ENCODE assay signal across 26 mouse cellular contexts in genomic region chr2:38007238-38007637, GRCm38 (mm10).
DNase-seq lines count a peak whose midpoint lies in the region; ATAC-seq and TF ChIP-seq lines count a peak whose summit lies in the region.
"Had no signal": no experiment of that assay in that cellular context is flagged by ENCODE, and none has a peak within 500 bp of the region (broad histone marks: within the 10 kb centered on the region; RNA-seq: fewer than 3 reads in every experiment).

No protein-coding gene starts in this region.

- no peaks in the 10 kb centered on the region for H3K36me3 ChIP-seq in forebrain, embryonic 13.5 days (ENCODE audit: poor library complexity, severe bottlenecking)
- H3K36me3 ChIP-seq in forebrain, embryonic 10.5 days (replicated peaks): no peaks in the 10 kb centered on the region
- no peaks in the 10 kb centered on the region for H3K36me3 ChIP-seq in forebrain, embryonic 15.5 days
- no peaks in the 10 kb centered on the region for H3K36me3 ChIP-seq in forebrain, embryonic 11.5 days (ENCODE audit: control insufficient read depth, insufficient read depth, low read length)
- no peaks in the 10 kb centered on the region for H3K36me3 ChIP-seq in kidney, adult 2 months (ENCODE audit: control insufficient read depth, insufficient read depth, low read length)
- H3K36me3 ChIP-seq: embryonic facial prominence, embryonic 13.5 days; embryonic facial prominence, embryonic 15.5 days had no signal

- peak; percentile 59 for ATAC-seq in forebrain, embryonic 13.5 days
- no peak for ATAC-seq in forebrain, embryonic 15.5 days (replicated peaks)
- ATAC-seq in forebrain, embryonic 11.5 days (replicated peaks; ENCODE audit: low FRiP score): no peak
- ATAC-seq: activated CD4-positive, CD25-positive, alpha-beta regulatory T cell, adult 4 months; CD4-positive, CD25-positive, alpha-beta regulatory T cell, adult 4 months; Patski had no signal

- no peaks in the 10 kb centered on the region for H3K9me3 ChIP-seq in forebrain, embryonic 13.5 days (replicated peaks)
- no peaks in the 10 kb centered on the region for H3K9me3 ChIP-seq in forebrain, embryonic 10.5 days
- no peaks in the 10 kb centered on the region for H3K9me3 ChIP-seq in forebrain, embryonic 15.5 days
- no peaks in the 10 kb centered on the region for H3K9me3 ChIP-seq in forebrain, embryonic 11.5 days (ENCODE audit: control insufficient read depth, low read length)
- H3K9me3 ChIP-seq: embryonic facial prominence, embryonic 13.5 days; embryonic facial prominence, embryonic 15.5 days; G1E had no signal

- H3K4me3 ChIP-seq in forebrain, embryonic 13.5 days: no peak overlapping the region
- no peak overlapping the region for H3K4me3 ChIP-seq in forebrain, embryonic 10.5 days
- H3K4me3 ChIP-seq in forebrain, embryonic 15.5 days: no peak overlapping the region
- H3K4me3 ChIP-seq in forebrain, embryonic 11.5 days (ENCODE audit: low read depth, low read length): no peak overlapping the region
- H3K4me3 ChIP-seq in kidney, adult 2 months (ENCODE audit: insufficient read depth, low read depth, low read length): no peak overlapping the region
- no peak overlapping the region for H3K4me3 ChIP-seq in lung, adult 2 months (replicated peaks; ENCODE audit: extremely low read depth, low read depth, low read length)
- H3K4me3 ChIP-seq: embryonic facial prominence, embryonic 13.5 days; embryonic facial prominence, embryonic 15.5 days; erythroblast, embryonic 14.5 days had no signal

- WGBS in forebrain, embryonic 13.5 days: 39% methylated on average over 1 of the region's 1 CpGs
- 85% methylated on average over 1 of the region's 1 CpGs for WGBS in forebrain, embryonic 10.5 days
- 44% methylated on average over 1 of the region's 1 CpGs for WGBS in forebrain, embryonic 15.5 days
- 70% methylated on average over 1 of the region's 1 CpGs for WGBS in forebrain, embryonic 11.5 days
- 69% methylated on average over 1 of the region's 1 CpGs for WGBS in kidney, adult 2 months
- 95% methylated on average over 1 of the region's 1 CpGs for WGBS in lung, adult 2 months

- peaks cover 16% of the 10 kb centered on the region for H3K4me1 ChIP-seq in forebrain, embryonic 13.5 days
- peaks cover 15% of the 10 kb centered on the region for H3K4me1 ChIP-seq in forebrain, embryonic 10.5 days
- peaks cover 10% of the 10 kb centered on the region for H3K4me1 ChIP-seq in forebrain, embryonic 15.5 days
- H3K4me1 ChIP-seq in forebrain, embryonic 11.5 days (replicated peaks; ENCODE audit: control insufficient read depth, insufficient read depth, low read length): no peaks in the 10 kb centered on the region
- peaks cover 7% of the 10 kb centered on the region; the same call in 1 of the 2 replicates for H3K4me1 ChIP-seq in kidney, adult 2 months (ENCODE audit: control insufficient read depth, insufficient read depth, low read length)
- no peaks in the 10 kb centered on the region for H3K4me1 ChIP-seq in lung, adult 2 months (ENCODE audit: control insufficient read depth, insufficient read depth, low read length)

- H3K27me3 ChIP-seq in forebrain, embryonic 13.5 days: no peaks in the 10 kb centered on the region
- no peaks in the 10 kb centered on the region for H3K27me3 ChIP-seq in forebrain, embryonic 10.5 days (ENCODE audit: poor library complexity, severe bottlenecking)
- H3K27me3 ChIP-seq in forebrain, embryonic 15.5 days: no peaks in the 10 kb centered on the region
- H3K27me3 ChIP-seq in forebrain, embryonic 11.5 days (ENCODE audit: control insufficient read depth, insufficient read depth, low read length): no peaks in the 10 kb centered on the region
- H3K27me3 ChIP-seq in kidney, adult 2 months (replicated peaks; ENCODE audit: control insufficient read depth, insufficient read depth, low read length): no peaks in the 10 kb centered on the region
- H3K27me3 ChIP-seq: CH12.LX; embryonic facial prominence, embryonic 13.5 days; embryonic facial prominence, embryonic 15.5 days; Patski had no signal

- no peak for DNase-seq in forebrain, embryonic 10.5 days (ENCODE audit: extremely low spot score, low spot score)
- no peak for DNase-seq in forebrain, embryonic 11.5 days (ENCODE audit: low spot score)
- peak; percentile 18 for DNase-seq in kidney, adult 2 months
- DNase-seq in kidney, adult 18-20 months: no peak
- DNase-seq in lung, adult 2 months: no peak
- DNase-seq: adrenal gland, adult 8-10 months; adrenal gland, postnatal 14 days; adrenal gland, postnatal 36 days; B cell, adult 2 months; cerebellum, adult 11 months; cerebellum, adult 18-20 months; cerebellum, adult 8-10 months; cerebellum, adult 9-11 months; cerebellum, postnatal 14 days; cerebellum, postnatal 36 days; embryo, embryonic 11 days had no signal

- no peak overlapping the region for H3K4me2 ChIP-seq in forebrain, embryonic 13.5 days
- H3K4me2 ChIP-seq in forebrain, embryonic 15.5 days (replicated peaks): no peak overlapping the region
- H3K4me2 ChIP-seq in forebrain, embryonic 11.5 days (ENCODE audit: low read depth, low read length, severe bottlenecking): no peak overlapping the region
- H3K4me2 ChIP-seq: embryonic facial prominence, embryonic 13.5 days; embryonic facial prominence, embryonic 15.5 days had no signal

- no peak overlapping the region for H3K27ac ChIP-seq in forebrain, embryonic 13.5 days
- H3K27ac ChIP-seq in forebrain, embryonic 10.5 days: no peak overlapping the region
- 0 out of 2 replicates have a peak overlapping the region, but pooled peaks have one; percentile 3 for H3K27ac ChIP-seq in forebrain, embryonic 15.5 days (replicated peaks)
- H3K27ac ChIP-seq in forebrain, embryonic 11.5 days (ENCODE audit: low read depth, low read length): no peak overlapping the region
- H3K27ac ChIP-seq in kidney, adult 2 months (ENCODE audit: insufficient read depth, low read depth, low read length): no peak overlapping the region
- H3K27ac ChIP-seq: embryonic facial prominence, embryonic 13.5 days; embryonic facial prominence, embryonic 15.5 days had no signal

- no peak overlapping the region for H3K9ac ChIP-seq in forebrain, embryonic 13.5 days
- H3K9ac ChIP-seq in forebrain, embryonic 15.5 days (replicated peaks): no peak overlapping the region
- H3K9ac ChIP-seq in forebrain, embryonic 11.5 days (ENCODE audit: low read length): no peak overlapping the region
- H3K9ac ChIP-seq: embryonic facial prominence, embryonic 13.5 days; embryonic facial prominence, embryonic 15.5 days had no signal

- TF ChIP-seq CTCF in kidney, adult 2 months (conservative IDR thresholded peaks at IDR 0.05; ENCODE audit: insufficient read depth, insufficient read length, low read depth, low read length): no peak
- no peak for TF ChIP-seq CTCF in lung, adult 2 months (IDR thresholded peaks at IDR 0.05; ENCODE audit: insufficient read depth, low read length)

- no peak for TF ChIP-seq POLR2A in kidney, adult 2 months (IDR thresholded peaks at IDR 0.05; ENCODE audit: low read depth, low read length)
- TF ChIP-seq POLR2A in lung, adult 2 months (IDR thresholded peaks at IDR 0.05; ENCODE audit: borderline replicate concordance, extremely low read depth, low read depth, low read length): no peak
